Mouse (Mus musculus): ENCODE data around the gene Lrrc28.
A peak's percentile ranks its signal among the peaks of the same experiment; 100 is the strongest.
"Not testable (repeated sequence)": the region's sequence is repeated elsewhere in the genome, so short reads cannot be mapped to it uniquely, and the experiment has no call there.

Lrrc28 gene

GRCm38 (mm10) chr7:67528063-67528811, 116.8 kb downstream of the Lrrc28 start:
- DNase-seq: peak; percentile 70

GRCm38 (mm10) chr7:67525886-67526580, 119.0 kb downstream of the Lrrc28 start:
- DNase-seq: no peak

GRCm38 (mm10) chr7:67524069-67524468, 121.0 kb downstream of the Lrrc28 start:
- DNase-seq: not testable (repeated sequence)

DNA sequence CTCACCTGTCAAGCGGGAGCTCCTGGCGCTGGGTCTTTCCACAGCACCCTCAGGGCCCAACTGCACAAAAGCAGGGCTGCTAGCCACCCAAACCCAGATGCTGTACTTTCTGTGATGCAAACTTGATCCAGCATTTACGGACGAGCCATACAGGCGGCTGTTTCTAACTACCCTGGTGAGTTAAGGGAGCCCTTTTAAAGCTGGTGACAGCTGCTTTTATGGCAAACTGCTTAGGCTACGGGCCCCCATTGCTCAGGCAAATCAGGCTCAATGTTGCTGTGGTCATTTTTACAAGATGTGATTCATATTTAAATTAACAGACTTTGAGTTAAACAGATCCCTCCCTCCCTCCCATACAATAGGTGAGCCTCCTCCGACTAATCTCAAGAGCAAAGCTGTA, 121.7 kb downstream of the Lrrc28 start:
- no peak for DNase-seq

DNA sequence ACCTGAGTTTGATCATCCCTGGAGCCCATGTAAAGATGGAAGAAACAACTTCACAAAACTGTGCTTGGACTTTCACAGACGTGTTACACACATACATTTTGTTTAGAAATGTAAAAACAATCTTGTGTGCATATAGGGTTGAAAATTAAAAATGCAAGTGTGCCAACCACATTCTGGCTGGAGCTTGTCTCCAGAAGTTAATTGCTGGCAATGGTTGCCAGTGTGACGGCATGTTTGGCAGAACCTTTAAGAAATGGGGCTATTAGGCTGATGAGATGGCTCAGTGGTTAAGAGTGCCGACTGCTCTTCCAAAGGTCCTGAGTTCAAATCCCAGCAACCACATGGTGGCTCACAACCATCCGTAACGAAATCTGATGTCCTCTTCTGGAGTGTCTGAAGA, 123.3 kb downstream of the Lrrc28 start:
- not testable (repeated sequence) for DNase-seq

DNA sequence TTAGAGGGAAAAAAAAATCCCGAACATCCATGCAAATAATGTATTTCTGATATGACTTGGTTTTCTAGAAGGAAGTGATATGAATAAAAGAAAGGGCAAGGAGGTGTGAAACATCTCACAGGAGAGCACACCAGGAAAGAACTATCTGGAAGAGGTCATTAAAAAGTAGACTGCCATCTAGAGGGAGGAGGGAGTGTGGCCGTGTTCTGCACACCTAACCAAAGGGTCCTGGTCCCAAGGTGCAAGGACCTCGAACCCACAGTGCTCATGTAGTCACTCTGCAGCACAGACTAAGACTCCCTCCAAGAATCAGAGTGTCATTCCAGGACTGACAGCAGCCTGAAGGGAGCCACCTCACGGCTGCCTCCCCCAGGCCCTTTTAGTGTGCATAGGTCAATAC, 124.1 kb downstream of the Lrrc28 start:
- no peak for DNase-seq

- no peak for DNase-seq
These were observed 125.1 kb downstream of the Lrrc28 start for GRCm38 (mm10) chr7:67520001-67520400.

GRCm38 (mm10) chr7:67515621-67516020, 129.4 kb downstream of the Lrrc28 start:
- DNase-seq: no peak

DNA sequence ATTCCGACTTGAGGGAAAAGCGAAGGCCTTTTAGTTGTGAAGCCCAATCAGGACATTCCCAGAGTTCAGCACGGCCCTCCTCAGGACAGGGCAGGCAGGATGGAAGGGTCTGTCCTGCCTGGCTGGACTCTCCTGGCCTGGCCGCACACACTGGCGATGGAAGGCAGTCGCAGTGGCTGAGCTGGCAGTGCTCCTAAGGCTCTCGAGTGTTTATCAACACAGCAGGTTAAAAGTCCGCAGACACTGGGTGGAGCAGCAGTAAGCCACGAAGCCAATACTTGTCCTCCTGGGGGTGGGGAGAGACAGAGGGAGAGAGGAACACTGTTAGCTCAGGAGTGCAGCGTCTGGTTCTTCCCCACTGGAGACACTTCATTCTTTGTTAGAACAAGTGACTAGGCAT, 130.2 kb downstream of the Lrrc28 start:
- no peak for DNase-seq

GRCm38 (mm10) chr7:67514380-67514779, 130.7 kb downstream of the Lrrc28 start:
- no peak for DNase-seq

DNA sequence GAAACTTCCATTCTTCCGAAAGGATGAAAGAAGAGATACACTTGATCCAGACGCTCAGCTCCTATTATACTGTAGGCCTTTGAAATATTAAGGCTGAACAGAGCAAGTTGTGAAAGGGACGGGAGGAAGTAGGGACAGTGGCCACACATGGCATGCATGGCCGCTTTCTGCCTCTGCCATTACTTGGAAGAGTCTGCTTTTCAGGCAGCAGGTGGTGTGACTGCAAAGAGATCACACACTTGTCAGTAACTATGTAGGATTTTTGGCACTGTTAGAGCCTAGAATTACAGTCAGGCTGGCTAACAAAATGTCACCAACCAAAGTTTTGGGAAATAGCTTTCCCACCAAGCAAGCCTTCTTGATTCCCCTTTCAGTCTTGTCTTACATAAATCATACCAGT, 131.4 kb downstream of the Lrrc28 start:
- DNase-seq: no peak

- DNase-seq: no peak
These were observed 133.5 kb downstream of the Lrrc28 start for GRCm38 (mm10) chr7:67511606-67512005.

GRCm38 (mm10) chr7:67503281-67504010, 141.6 kb downstream of the Lrrc28 start:
- peak; percentile 44 for DNase-seq

GRCm38 (mm10) chr7:67502631-67503030, 142.4 kb downstream of the Lrrc28 start:
- no peak for DNase-seq

DNA sequence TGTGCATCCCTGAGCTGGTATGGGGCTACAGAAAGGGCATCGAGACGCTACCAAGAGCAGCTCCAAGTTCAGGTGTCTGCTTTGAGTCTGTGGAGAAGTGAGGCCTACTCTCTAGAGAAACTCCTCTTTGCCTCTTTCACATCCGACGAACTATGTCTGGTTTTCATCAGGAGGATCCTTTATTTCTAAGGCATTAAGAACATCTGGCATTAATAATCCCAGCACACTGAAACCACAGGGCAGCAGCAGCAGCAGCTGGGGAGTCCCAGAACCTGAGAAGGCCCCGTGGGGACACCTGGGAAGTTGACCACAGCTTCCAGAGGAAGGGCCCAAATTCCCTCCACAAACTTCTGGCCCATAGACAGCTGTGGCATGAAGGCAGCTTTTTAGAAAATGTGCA, 144.2 kb downstream of the Lrrc28 start:
- no peak for DNase-seq

DNA sequence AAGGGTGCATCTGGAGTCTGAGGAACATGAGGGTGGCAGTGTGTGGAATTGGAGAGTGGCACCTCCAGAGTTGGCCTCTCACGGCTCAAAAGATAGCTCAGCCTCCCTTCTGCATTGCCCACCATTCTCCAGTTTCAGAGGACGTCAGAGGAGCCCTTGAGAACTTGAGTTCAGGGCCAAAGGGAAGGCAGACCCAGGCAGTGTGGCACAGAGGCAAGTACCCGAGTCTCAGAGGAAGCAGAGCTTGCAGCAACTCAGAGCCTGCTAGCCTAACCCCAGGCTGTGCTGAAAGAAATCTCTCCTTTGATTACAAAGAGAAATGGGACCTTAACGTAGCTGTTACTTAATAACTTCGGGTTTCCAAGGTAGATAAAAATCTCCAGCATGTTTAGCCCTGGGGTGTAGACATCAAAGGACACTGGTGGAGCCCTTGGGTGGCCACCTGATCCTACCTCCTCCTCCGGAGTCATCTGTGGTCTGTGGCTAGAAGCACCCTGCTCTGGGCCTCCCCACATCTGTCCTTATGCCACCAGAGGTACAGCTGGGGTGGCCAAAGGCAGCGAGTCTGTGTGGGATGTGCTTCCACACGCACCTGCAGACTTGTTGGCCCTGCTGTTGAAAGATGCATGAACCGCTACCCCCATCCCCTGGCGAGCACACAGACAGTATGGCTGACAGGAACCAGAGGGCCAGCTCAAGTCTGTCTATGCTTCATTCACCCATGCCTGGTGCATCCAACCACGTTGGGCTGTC, 144.8 kb downstream of the Lrrc28 start:
- no peak for DNase-seq

GRCm38 (mm10) chr7:67499516-67499915, 145.6 kb downstream of the Lrrc28 start:
- no peak for DNase-seq

GRCm38 (mm10) chr7:67493795-67494687, 151.0 kb downstream of the Lrrc28 start:
- no peak for DNase-seq

DNA sequence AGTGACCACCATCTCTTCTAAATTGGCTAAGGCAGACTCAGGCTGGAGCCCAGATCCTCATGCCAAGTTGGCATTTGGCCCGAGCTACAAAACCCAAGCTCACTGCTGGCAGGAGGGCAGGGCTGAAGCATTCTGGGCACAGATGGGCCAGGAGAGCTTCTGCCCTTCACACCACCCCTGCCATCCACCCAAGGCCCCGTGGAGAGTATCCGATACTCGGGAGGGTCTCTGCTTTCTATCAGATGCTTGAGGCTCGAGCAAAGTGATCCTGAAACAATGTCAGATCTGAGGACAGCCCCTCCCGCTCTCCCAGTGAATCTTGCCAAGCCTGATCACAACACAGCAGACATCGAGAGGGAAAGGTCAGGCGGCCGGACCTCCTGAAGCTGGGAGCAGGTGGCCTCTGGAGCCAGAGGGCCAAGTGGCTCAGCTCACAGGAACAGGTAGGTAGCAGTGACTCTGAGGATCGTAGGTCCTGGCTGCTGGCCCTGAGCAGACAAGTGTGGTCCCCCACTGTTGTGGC, 157.1 kb downstream of the Lrrc28 start:
- no peak for DNase-seq

GRCm38 (mm10) chr7:67486925-67487760, 157.9 kb downstream of the Lrrc28 start:
- no peak for DNase-seq

- DNase-seq: no peak
These were observed 158.7 kb downstream of the Lrrc28 start for GRCm38 (mm10) chr7:67486417-67486816.

Data from right cerebral cortex, adult 18-20 months (tissue).